Mouse (Mus musculus) spleen, postnatal 4 days (tissue): ENCODE results near the gene Gm5485.

Source experiments
- DNase-seq, 2 experiments: peaks; one replicate each; pipeline ENCODE4 v3.0.0; 2022; ENCODE audit warnings: low spot score in 2 of 2

Gene Gm5485

GRCm38 (mm10) chr16:48412246-48412645, at the start of gene Gm5485:
TSS of gene Gm5485 (minus strand) at chr16:48412416.
- no peak for DNase-seq

GRCm38 (mm10) chr16:48453264-48453663, 41.0 kb upstream of the Gm5485 start:
- DNase-seq: no peak

GRCm38 (mm10) chr16:48446161-48446925, 34.1 kb upstream of the Gm5485 start:
- no peak for DNase-seq

- no peak for DNase-seq
Measured at GRCm38 (mm10) chr16:48444589-48444988, 32.4 kb upstream of the Gm5485 start.

GRCm38 (mm10) chr16:48437476-48437875, 25.3 kb upstream of the Gm5485 start:
- DNase-seq: no peak

- no peak for DNase-seq
Measured at GRCm38 (mm10) chr16:48435454-48435853, 23.2 kb upstream of the Gm5485 start.

GRCm38 (mm10) chr16:48431027-48431426, 18.8 kb upstream of the Gm5485 start, which contains the start of gene Morc1:
TSS of gene Morc1 (plus strand) at chr16:48431237.
- DNase-seq: no peak

GRCm38 (mm10) chr16:48429427-48429826, 17.2 kb upstream of the Gm5485 start:
- DNase-seq: no peak

GRCm38 (mm10) chr16:48424069-48424468, 11.9 kb upstream of the Gm5485 start:
- DNase-seq: no peak

- no peak for DNase-seq
Measured at GRCm38 (mm10) chr16:48422501-48422900, 10.3 kb upstream of the Gm5485 start.

- DNase-seq: no peak
Measured at GRCm38 (mm10) chr16:48419035-48419434, 6.8 kb upstream of the Gm5485 start.

GRCm38 (mm10) chr16:48418557-48418956, 6.3 kb upstream of the Gm5485 start:
- no peak for DNase-seq

- no peak for DNase-seq
Measured at GRCm38 (mm10) chr16:48410125-48410524, 2.1 kb downstream of the Gm5485 start.

- DNase-seq: no peak
Measured at GRCm38 (mm10) chr16:48409580-48409979, 2.6 kb downstream of the Gm5485 start.

- DNase-seq: no peak
Measured at GRCm38 (mm10) chr16:48405674-48406403, 6.4 kb downstream of the Gm5485 start.

GRCm38 (mm10) chr16:48404009-48404408, 8.2 kb downstream of the Gm5485 start:
- no peak for DNase-seq

GRCm38 (mm10) chr16:48403423-48403822, 8.8 kb downstream of the Gm5485 start:
- DNase-seq: no peak

- no peak for DNase-seq
Measured at GRCm38 (mm10) chr16:48402963-48403362, 9.3 kb downstream of the Gm5485 start.

GRCm38 (mm10) chr16:48395278-48395677, 16.9 kb downstream of the Gm5485 start:
- no peak for DNase-seq

GRCm38 (mm10) chr16:48386982-48387381, 25.2 kb downstream of the Gm5485 start:
- DNase-seq: no peak

GRCm38 (mm10) chr16:48383582-48384257, 28.5 kb downstream of the Gm5485 start:
- no peak for DNase-seq

- DNase-seq: no peak
Measured at GRCm38 (mm10) chr16:48373711-48374485, 38.3 kb downstream of the Gm5485 start.
